Mouse (Mus musculus) retina, embryonic 14.5 days (tissue): Measurements from ENCODE around the gene Lgr6.
"Not testable (repeated sequence)": the region's sequence is repeated elsewhere in the genome, so short reads cannot be mapped to it uniquely, and the experiment has no call there.

Source experiments
- DNase-seq: peaks from one replicate; pipeline ENCODE4 v3.0.0-alpha.2; 2015; ENCODE audit warnings: low spot score

The Lgr6 gene

GRCm38 (mm10) chr1:135128011-135128441 lies 22.9 kb upstream of the Lgr6 start:
- no peak for DNase-seq

- no peak for DNase-seq
These were observed 21.5 kb upstream of the Lgr6 start for GRCm38 (mm10) chr1:135126443-135127027.

GRCm38 (mm10) chr1:135125990-135126389 lies 20.9 kb upstream of the Lgr6 start:
- DNase-seq: no peak

GRCm38 (mm10) chr1:135124573-135125363 lies 19.7 kb upstream of the Lgr6 start:
- no peak for DNase-seq

- DNase-seq: peak; percentile 80
These were observed 7.6 kb upstream of the Lgr6 start for GRCm38 (mm10) chr1:135112661-135113060.

- DNase-seq: not testable (repeated sequence)
These were observed 6.2 kb upstream of the Lgr6 start for GRCm38 (mm10) chr1:135111271-135111670.

GRCm38 (mm10) chr1:135110075-135110474 lies 5.0 kb upstream of the Lgr6 start:
- peak; percentile 91 for DNase-seq

- peak; percentile 73 for DNase-seq
These were observed 3.5 kb upstream of the Lgr6 start for GRCm38 (mm10) chr1:135108611-135109010.

GRCm38 (mm10) chr1:135105951-135106350 lies 875 bp upstream of the Lgr6 start:
- peak; percentile 84 for DNase-seq

GRCm38 (mm10) chr1:135100400-135100799 lies 4.7 kb downstream of the Lgr6 start:
- no peak for DNase-seq

- DNase-seq: no peak
These were observed 6.6 kb downstream of the Lgr6 start for GRCm38 (mm10) chr1:135098441-135098840.

- DNase-seq: no peak
These were observed 7.6 kb downstream of the Lgr6 start for GRCm38 (mm10) chr1:135097441-135097840.

- DNase-seq: no peak
These were observed 8.8 kb downstream of the Lgr6 start for GRCm38 (mm10) chr1:135096312-135096711.

- DNase-seq: no peak
These were observed 9.9 kb downstream of the Lgr6 start for GRCm38 (mm10) chr1:135095189-135095588.

- DNase-seq: no peak
These were observed 10.4 kb downstream of the Lgr6 start for GRCm38 (mm10) chr1:135094723-135095122.

GRCm38 (mm10) chr1:135090914-135091313 lies 14.2 kb downstream of the Lgr6 start:
- no peak for DNase-seq

- no peak for DNase-seq
These were observed 15.4 kb downstream of the Lgr6 start for GRCm38 (mm10) chr1:135089626-135090025.

- DNase-seq: no peak
These were observed 17.7 kb downstream of the Lgr6 start for GRCm38 (mm10) chr1:135087414-135087813.

GRCm38 (mm10) chr1:135086015-135086414 lies 19.1 kb downstream of the Lgr6 start:
- DNase-seq: no peak

- no peak for DNase-seq
These were observed 19.7 kb downstream of the Lgr6 start for GRCm38 (mm10) chr1:135085296-135085871.

- DNase-seq: no peak
These were observed 21.6 kb downstream of the Lgr6 start for GRCm38 (mm10) chr1:135083465-135083864.

- no peak for DNase-seq
These were observed 22.8 kb downstream of the Lgr6 start for GRCm38 (mm10) chr1:135082267-135082666.

- no peak for DNase-seq
These were observed 26.1 kb downstream of the Lgr6 start for GRCm38 (mm10) chr1:135079021-135079420.
